Mouse (Mus musculus): Measurements from ENCODE around the gene Gm42906. TPM values are rescaled to one million over a fixed set of nuclear protein-coding genes. Genes with fewer than 3 reads are reported as not detected.

Gm42906 gene
- polyA plus RNA-seq, 1 experiment from 2014 or later = 0.66 TPM

GRCm38 (mm10) chr5:151167641-151168040 is 260.3 kb downstream of the Gm42906 start:
- no peak overlapping the region for H3K9ac ChIP-seq (replicated peaks; ENCODE audit: low read depth)
- WGBS = 47% methylated on average over 6 of the region's 6 CpGs
- H3K4me3 ChIP-seq (ENCODE audit: low read depth, low read length) = no peak overlapping the region
- no peaks in the 10 kb centered on the region for H3K36me3 ChIP-seq (ENCODE audit: insufficient read depth, low read length)
- TF ChIP-seq CTCF (IDR thresholded peaks at IDR 0.05) (no peak), EP300 (IDR thresholded peaks at IDR 0.05) (no peak)
- ATAC-seq (no peak), DNase-seq (ENCODE audit: low spot score) (no peak)
- no peak overlapping the region for H3K4me2 ChIP-seq (replicated peaks; ENCODE audit: low read depth, low read length)
- H3K27me3 ChIP-seq (replicated peaks; ENCODE audit: insufficient read depth, low read length) = no peaks in the 10 kb centered on the region
- peak overlapping the region; percentile 89 for H3K27ac ChIP-seq (ENCODE audit: low read length)
- peaks cover 46% of the 10 kb centered on the region; the same call in 1 of the 2 replicates for H3K4me1 ChIP-seq (ENCODE audit: insufficient read depth, low read depth, low read length)
- H3K9me3 ChIP-seq (ENCODE audit: low read length) = no peaks in the 10 kb centered on the region

GRCm38 (mm10) chr5:151166266-151166665 is 261.7 kb downstream of the Gm42906 start:
- H3K9ac ChIP-seq (replicated peaks; ENCODE audit: low read depth) = no peak overlapping the region
- ATAC-seq = peak; percentile 76
- H3K27ac ChIP-seq (ENCODE audit: low read length) = peak overlapping the region; percentile 89
- H3K4me3 ChIP-seq (ENCODE audit: low read depth, low read length) = no peak overlapping the region
- no peaks in the 10 kb centered on the region for H3K36me3 ChIP-seq (ENCODE audit: insufficient read depth, low read length)
- H3K4me2 ChIP-seq (replicated peaks; ENCODE audit: low read depth, low read length) = 0 out of 2 replicates have a peak overlapping the region, but pooled peaks have one; percentile 25
- WGBS = 21% methylated on average over 5 of the region's 5 CpGs
- peak; percentile 91 for DNase-seq (ENCODE audit: low spot score)
- no peaks in the 10 kb centered on the region for H3K9me3 ChIP-seq (ENCODE audit: low read length)
- H3K27me3 ChIP-seq (replicated peaks; ENCODE audit: insufficient read depth, low read length) = no peaks in the 10 kb centered on the region
- TF ChIP-seq EP300 (IDR thresholded peaks at IDR 0.05) = peak; percentile 98
- TF ChIP-seq CTCF (IDR thresholded peaks at IDR 0.05) = no peak
- peaks cover 40% of the 10 kb centered on the region; the same call in 1 of the 2 replicates for H3K4me1 ChIP-seq (ENCODE audit: insufficient read depth, low read depth, low read length)

GRCm38 (mm10) chr5:151165381-151166016 is 262.5 kb downstream of the Gm42906 start:
- peaks cover 40% of the 10 kb centered on the region; the same call in 1 of the 2 replicates for H3K4me1 ChIP-seq (ENCODE audit: insufficient read depth, low read depth, low read length)
- no peak overlapping the region for H3K9ac ChIP-seq (replicated peaks; ENCODE audit: low read depth)
- no peak overlapping the region for H3K4me3 ChIP-seq (ENCODE audit: low read depth, low read length)
- no peak for TF ChIP-seq EP300 (IDR thresholded peaks at IDR 0.05)
- no peaks in the 10 kb centered on the region for H3K36me3 ChIP-seq (ENCODE audit: insufficient read depth, low read length)
- no peaks in the 10 kb centered on the region for H3K9me3 ChIP-seq (ENCODE audit: low read length)
- DNase-seq (ENCODE audit: low spot score) = peak; percentile 78
- H3K27ac ChIP-seq (ENCODE audit: low read length) = peak overlapping the region; percentile 89
- peak overlapping the region; percentile 25; the same call in 1 of the 2 replicates for H3K4me2 ChIP-seq (replicated peaks; ENCODE audit: low read depth, low read length)
- peak; percentile 20; the same call in 1 of the 2 replicates for ATAC-seq
- 52% methylated on average over 6 of the region's 6 CpGs for WGBS
- no peaks in the 10 kb centered on the region for H3K27me3 ChIP-seq (replicated peaks; ENCODE audit: insufficient read depth, low read length)

GRCm38 (mm10) chr5:151164815-151165214 is 263.1 kb downstream of the Gm42906 start:
- 68% methylated on average over 4 of the region's 4 CpGs for WGBS
- no peaks in the 10 kb centered on the region for H3K27me3 ChIP-seq (replicated peaks; ENCODE audit: insufficient read depth, low read length)
- no peaks in the 10 kb centered on the region for H3K36me3 ChIP-seq (ENCODE audit: insufficient read depth, low read length)
- H3K4me2 ChIP-seq (replicated peaks; ENCODE audit: low read depth, low read length) = no peak overlapping the region
- DNase-seq (ENCODE audit: low spot score) (no peak), ATAC-seq (no peak)
- H3K9me3 ChIP-seq (ENCODE audit: low read length) = no peaks in the 10 kb centered on the region
- no peak overlapping the region for H3K9ac ChIP-seq (replicated peaks; ENCODE audit: low read depth)
- H3K27ac ChIP-seq (ENCODE audit: low read length) = peak overlapping the region; percentile 89; the same call in 1 of the 2 replicates
- H3K4me3 ChIP-seq (ENCODE audit: low read depth, low read length) = no peak overlapping the region
- H3K4me1 ChIP-seq (ENCODE audit: insufficient read depth, low read depth, low read length) = peaks cover 37% of the 10 kb centered on the region; the same call in 1 of the 2 replicates
- TF ChIP-seq EP300 (IDR thresholded peaks at IDR 0.05) (no peak), CTCF (IDR thresholded peaks at IDR 0.05) (no peak)

GRCm38 (mm10) chr5:151162642-151163041 is 265.3 kb downstream of the Gm42906 start:
- Histone ChIP-seq H3K27ac (ENCODE audit: low read length) (0 out of 2 replicates have a peak overlapping the region, but pooled peaks have one; percentile 6), H3K4me1 (ENCODE audit: insufficient read depth, low read depth, low read length) (peaks cover 31% of the 10 kb centered on the region; the same call in 1 of the 2 replicates), H3K36me3 (ENCODE audit: insufficient read depth, low read length) (no peaks in the 10 kb centered on the region), H3K9me3 (ENCODE audit: low read length) (no peaks in the 10 kb centered on the region), H3K4me2 (replicated peaks; ENCODE audit: low read depth, low read length) (no peak overlapping the region), H3K4me3 (ENCODE audit: low read depth, low read length) (no peak overlapping the region), H3K27me3 (replicated peaks; ENCODE audit: insufficient read depth, low read length) (no peaks in the 10 kb centered on the region), H3K9ac (replicated peaks; ENCODE audit: low read depth) (no peak overlapping the region)
- DNase-seq (ENCODE audit: low spot score) (no peak), ATAC-seq (no peak)
- WGBS = 86% methylated on average over 3 of the region's 3 CpGs
- TF ChIP-seq EP300 (IDR thresholded peaks at IDR 0.05) (no peak), CTCF (IDR thresholded peaks at IDR 0.05) (no peak)

GRCm38 (mm10) chr5:151155247-151155646 is 272.7 kb downstream of the Gm42906 start:
- TF ChIP-seq EP300 (IDR thresholded peaks at IDR 0.05) = no peak
- no peak for TF ChIP-seq CTCF (IDR thresholded peaks at IDR 0.05)
- peaks cover 13% of the 10 kb centered on the region; the same call in 1 of the 2 replicates for H3K4me1 ChIP-seq (ENCODE audit: insufficient read depth, low read depth, low read length)
- DNase-seq (ENCODE audit: low spot score) (peak; percentile 61), ATAC-seq (peak; percentile 46)
- H3K9me3 ChIP-seq (ENCODE audit: low read length) = no peaks in the 10 kb centered on the region
- H3K36me3 ChIP-seq (ENCODE audit: insufficient read depth, low read length) = no peaks in the 10 kb centered on the region
- H3K27me3 ChIP-seq (replicated peaks; ENCODE audit: insufficient read depth, low read length) = no peaks in the 10 kb centered on the region
- H3K9ac ChIP-seq (replicated peaks; ENCODE audit: low read depth) = no peak overlapping the region
- H3K4me2 ChIP-seq (replicated peaks; ENCODE audit: low read depth, low read length) = no peak overlapping the region
- peak overlapping the region; percentile 88 for H3K27ac ChIP-seq (ENCODE audit: low read length)
- WGBS = 36% methylated on average over 1 of the region's 1 CpGs
- no peak overlapping the region for H3K4me3 ChIP-seq (ENCODE audit: low read depth, low read length)

All from lung, postnatal 0 days (tissue).